Mouse (Mus musculus): ENCODE measurements around the gene Defb36. TPM values are rescaled to one million over a fixed set of nuclear protein-coding genes. Genes with fewer than 3 reads are reported as not detected.

The Defb36 gene
- polyA plus RNA-seq, 2 experiments: not detected

GRCm38 (mm10) chr2:152626774-152627591 is 22.9 kb downstream of the Defb36 start, which contains the start of gene Rem1:
Rem1 (plus strand) TSS chr2:152626951.
- DNase-seq (ENCODE audit: low spot score) (peak; percentile 26), ATAC-seq (ENCODE audit: low FRiP score, low read depth) (peak; percentile 73)
- no peak for TF ChIP-seq POLR2A (IDR thresholded peaks at IDR 0.05; ENCODE audit: borderline replicate concordance, extremely low read depth, insufficient read depth, insufficient read length)
- under 1% methylated on average over 53 of the region's 59 CpGs for WGBS
- Histone ChIP-seq H3K27ac (replicated peaks; ENCODE audit: low read depth, low read length) (no peak within 1 kb of the TSS), H3K4me3 (replicated peaks; ENCODE audit: low read length) (peak within 1 kb of the TSS; percentile 47), H3K36me3 (ENCODE audit: control insufficient read depth, insufficient read depth, low read length) (no peaks in the 10 kb centered on the region), H3K4me1 (ENCODE audit: control insufficient read depth, insufficient read depth, low read length) (peaks cover 8% of the 10 kb centered on the region; the same call in 1 of the 2 replicates), H3K4me2 (replicated peaks; ENCODE audit: low read depth, low read length, severe bottlenecking) (peak within 1 kb of the TSS; percentile 82), H3K9me3 (ENCODE audit: control insufficient read depth, low read length) (no peaks in the 10 kb centered on the region), H3K27me3 (ENCODE audit: control insufficient read depth, insufficient read depth, low read length) (peaks cover 32% of the 10 kb centered on the region), H3K9ac (ENCODE audit: low read depth, low read length, severe bottlenecking) (peak within 1 kb of the TSS; percentile 56)

GRCm38 (mm10) chr2:152628066-152628465 is 23.9 kb downstream of the Defb36 start:
- H3K4me1 ChIP-seq (ENCODE audit: control insufficient read depth, insufficient read depth, low read length): peaks cover 8% of the 10 kb centered on the region; the same call in 1 of the 2 replicates
- 48% methylated on average over 17 of the region's 17 CpGs for WGBS
- TF ChIP-seq POLR2A (IDR thresholded peaks at IDR 0.05; ENCODE audit: borderline replicate concordance, extremely low read depth, insufficient read depth, insufficient read length): no peak
- H3K27me3 ChIP-seq (ENCODE audit: control insufficient read depth, insufficient read depth, low read length): peaks cover 32% of the 10 kb centered on the region
- no peak overlapping the region for H3K9ac ChIP-seq (ENCODE audit: low read depth, low read length, severe bottlenecking)
- H3K9me3 ChIP-seq (ENCODE audit: control insufficient read depth, low read length): no peaks in the 10 kb centered on the region
- H3K4me2 ChIP-seq (replicated peaks; ENCODE audit: low read depth, low read length, severe bottlenecking): no peak overlapping the region
- H3K4me3 ChIP-seq (replicated peaks; ENCODE audit: low read length): no peak overlapping the region
- no peak overlapping the region for H3K27ac ChIP-seq (replicated peaks; ENCODE audit: low read depth, low read length)
- DNase-seq (ENCODE audit: low spot score): no peak
- H3K36me3 ChIP-seq (ENCODE audit: control insufficient read depth, insufficient read depth, low read length): no peaks in the 10 kb centered on the region
- no peak for ATAC-seq (ENCODE audit: low FRiP score, low read depth)

- DNase-seq (ENCODE audit: low spot score) (no peak), ATAC-seq (ENCODE audit: low FRiP score, low read depth) (no peak)
- WGBS: 45% methylated on average over 3 of the region's 3 CpGs
- TF ChIP-seq POLR2A (IDR thresholded peaks at IDR 0.05; ENCODE audit: borderline replicate concordance, extremely low read depth, insufficient read depth, insufficient read length): no peak
- Histone ChIP-seq H3K27ac (replicated peaks; ENCODE audit: low read depth, low read length) (no peak overlapping the region), H3K27me3 (ENCODE audit: control insufficient read depth, insufficient read depth, low read length) (peaks cover 32% of the 10 kb centered on the region), H3K4me2 (replicated peaks; ENCODE audit: low read depth, low read length, severe bottlenecking) (no peak overlapping the region), H3K4me3 (replicated peaks; ENCODE audit: low read length) (no peak overlapping the region), H3K4me1 (ENCODE audit: control insufficient read depth, insufficient read depth, low read length) (peaks cover 12% of the 10 kb centered on the region; the same call in 1 of the 2 replicates), H3K9me3 (ENCODE audit: control insufficient read depth, low read length) (no peaks in the 10 kb centered on the region), H3K36me3 (ENCODE audit: control insufficient read depth, insufficient read depth, low read length) (no peaks in the 10 kb centered on the region), H3K9ac (ENCODE audit: low read depth, low read length, severe bottlenecking) (no peak overlapping the region)
These were observed 25.1 kb downstream of the Defb36 start for GRCm38 (mm10) chr2:152629239-152629638.

GRCm38 (mm10) chr2:152629904-152630303 is 25.8 kb downstream of the Defb36 start:
- H3K9ac ChIP-seq (ENCODE audit: low read depth, low read length, severe bottlenecking): no peak overlapping the region

GRCm38 (mm10) chr2:152633334-152633733 is 29.2 kb downstream of the Defb36 start:
- Histone ChIP-seq H3K4me1 (ENCODE audit: control insufficient read depth, insufficient read depth, low read length) (peaks cover 15% of the 10 kb centered on the region), H3K9me3 (ENCODE audit: control insufficient read depth, low read length) (no peaks in the 10 kb centered on the region), H3K27ac (replicated peaks; ENCODE audit: low read depth, low read length) (no peak overlapping the region), H3K9ac (ENCODE audit: low read depth, low read length, severe bottlenecking) (no peak overlapping the region), H3K36me3 (ENCODE audit: control insufficient read depth, insufficient read depth, low read length) (no peaks in the 10 kb centered on the region), H3K4me3 (replicated peaks; ENCODE audit: low read length) (no peak overlapping the region), H3K27me3 (ENCODE audit: control insufficient read depth, insufficient read depth, low read length) (peaks cover 3% of the 10 kb centered on the region; the same call in 1 of the 2 replicates), H3K4me2 (replicated peaks; ENCODE audit: low read depth, low read length, severe bottlenecking) (peak overlapping the region; percentile 18)
- DNase-seq (ENCODE audit: low spot score) (no peak), ATAC-seq (ENCODE audit: low FRiP score, low read depth) (peak; percentile 28; the same call in 1 of the 2 replicates)
- no peak for TF ChIP-seq POLR2A (IDR thresholded peaks at IDR 0.05; ENCODE audit: borderline replicate concordance, extremely low read depth, insufficient read depth, insufficient read length)
- 30% methylated on average over 17 of the region's 17 CpGs for WGBS

More at GRCm38 (mm10) chr2:152629904-152630303, 25.8 kb downstream of the Defb36 start:
- H3K4me1 ChIP-seq (ENCODE audit: control insufficient read depth, insufficient read depth, low read length): peaks cover 12% of the 10 kb centered on the region; the same call in 1 of the 2 replicates
- no peaks in the 10 kb centered on the region for H3K9me3 ChIP-seq (ENCODE audit: control insufficient read depth, low read length)
- H3K27ac ChIP-seq (replicated peaks; ENCODE audit: low read depth, low read length): no peak overlapping the region
- TF ChIP-seq POLR2A (IDR thresholded peaks at IDR 0.05; ENCODE audit: borderline replicate concordance, extremely low read depth, insufficient read depth, insufficient read length): no peak
- H3K4me2 ChIP-seq (replicated peaks; ENCODE audit: low read depth, low read length, severe bottlenecking): no peak overlapping the region
- ATAC-seq (ENCODE audit: low FRiP score, low read depth) (no peak), DNase-seq (ENCODE audit: low spot score) (no peak)
- 84% methylated on average over 6 of the region's 6 CpGs for WGBS
- no peaks in the 10 kb centered on the region for H3K36me3 ChIP-seq (ENCODE audit: control insufficient read depth, insufficient read depth, low read length)
- no peak overlapping the region for H3K4me3 ChIP-seq (replicated peaks; ENCODE audit: low read length)
- H3K27me3 ChIP-seq (ENCODE audit: control insufficient read depth, insufficient read depth, low read length): peaks cover 32% of the 10 kb centered on the region
